Mouse (Mus musculus) kidney, adult 2 months (tissue): ENCODE measurements at regions not wholly inside any gene's neighbourhood (a gene's known extent, or its start where the extent isn't known, plus 50 kb on each side); places are given as distances from the start of the nearest gene placed in this dataset.
"Not testable (repeated sequence)": the region's sequence is repeated elsewhere in the genome, so short reads cannot be mapped to it uniquely, and the experiment has no call there.

Experiments
- DNase-seq: peaks from one replicate; pipeline ENCODE4 v3.0.0; 2021
- H3K27ac ChIP-seq: fragments of 200-500 bp; 2 replicates; pipeline ENCODE4 v1.5.1; 2012; ENCODE audit warnings: low read depth, low read length, control low read depth, inconsistent platforms; ENCODE audit not compliant: insufficient read depth
- H3K27me3 ChIP-seq: fragments of 200-500 bp; replicated peaks from 2 replicates; pipeline ENCODE4 v1.6.1; 2012; ENCODE audit warnings: mild to moderate bottlenecking, moderate library complexity, low read length, inconsistent platforms; ENCODE audit not compliant: control insufficient read depth, insufficient read depth
- H3K36me3 ChIP-seq: fragments of 200-500 bp; 2 replicates; pipeline ENCODE4 v1.6.1; 2012; ENCODE audit warnings: mild to moderate bottlenecking, moderate library complexity, low read length, inconsistent platforms; ENCODE audit not compliant: control insufficient read depth, insufficient read depth
- H3K4me1 ChIP-seq: fragments of 200-500 bp; 2 replicates; pipeline ENCODE4 v1.6.1; 2011; ENCODE audit warnings: low read length; ENCODE audit not compliant: control insufficient read depth, insufficient read depth
- H3K4me3 ChIP-seq: fragments of 200-500 bp; 2 replicates; pipeline ENCODE4 v1.5.1; 2011; ENCODE audit warnings: mild to moderate bottlenecking, low read depth, low read length, control low read depth; ENCODE audit not compliant: insufficient read depth
- CTCF ChIP-seq: fragments of 200-500 bp; conservative IDR thresholded peaks from 2 replicates; pipeline ENCODE4 v1.5.1; 2011; ENCODE audit warnings: low read depth, mild to moderate bottlenecking, control low read depth, low read length, moderate library complexity, mixed read lengths; ENCODE audit not compliant: insufficient read depth, insufficient read length
- POLR2A ChIP-seq: fragments of 200-500 bp; IDR thresholded peaks from one replicate; pipeline ENCODE4 v1.6.1; 2011; ENCODE audit warnings: low read depth, low read length, control low read depth
- WGBS: fragments of 180-500 bp; shearing (Covaris S2); methylation state at CpG from one replicate; pipeline ENCODE4 v1.1.7; 2018; 5-methylcytosine and 5-hydroxymethylcytosine counted together

DNA sequence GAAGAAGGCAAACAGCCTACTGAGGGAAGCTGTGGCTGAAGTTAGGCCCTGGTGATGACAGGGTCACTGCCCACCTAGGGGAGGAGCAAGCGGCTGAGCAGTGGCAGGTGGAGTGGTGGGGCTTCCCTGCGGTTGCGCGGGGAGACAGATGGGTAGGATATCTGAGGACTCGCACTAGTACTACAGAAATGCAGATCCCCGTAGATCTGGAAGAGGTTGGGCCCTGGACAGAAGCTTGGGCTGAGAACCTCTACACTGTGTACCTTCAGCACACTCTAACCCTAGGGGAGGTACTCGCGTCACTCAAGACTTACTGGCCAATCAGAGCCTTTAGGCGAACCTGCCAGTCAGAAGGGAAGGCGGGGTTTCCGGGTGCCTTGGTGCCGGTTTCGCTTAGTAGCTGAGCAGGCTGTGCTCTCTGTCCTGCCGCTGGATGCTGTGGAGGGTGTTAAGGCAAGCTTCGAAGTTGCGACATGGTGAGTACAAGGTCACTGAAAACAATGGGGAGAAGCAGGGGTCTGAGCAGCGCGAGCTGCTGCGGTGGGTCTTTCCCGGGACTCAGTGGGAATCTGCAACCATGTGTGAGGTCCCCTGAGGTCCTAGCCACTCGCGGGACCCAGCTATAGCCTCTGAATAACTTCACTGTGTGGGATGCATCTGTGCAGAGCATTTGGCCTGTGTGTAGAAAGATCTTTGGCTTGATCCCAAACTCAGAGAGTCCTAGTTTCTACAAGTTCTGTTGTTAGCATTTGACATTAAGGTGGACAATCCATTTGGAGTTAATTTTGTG, 56.7 kb upstream of the Gm15446 start:
- no peak for TF ChIP-seq CTCF
- TF ChIP-seq POLR2A, result no peak

DNA sequence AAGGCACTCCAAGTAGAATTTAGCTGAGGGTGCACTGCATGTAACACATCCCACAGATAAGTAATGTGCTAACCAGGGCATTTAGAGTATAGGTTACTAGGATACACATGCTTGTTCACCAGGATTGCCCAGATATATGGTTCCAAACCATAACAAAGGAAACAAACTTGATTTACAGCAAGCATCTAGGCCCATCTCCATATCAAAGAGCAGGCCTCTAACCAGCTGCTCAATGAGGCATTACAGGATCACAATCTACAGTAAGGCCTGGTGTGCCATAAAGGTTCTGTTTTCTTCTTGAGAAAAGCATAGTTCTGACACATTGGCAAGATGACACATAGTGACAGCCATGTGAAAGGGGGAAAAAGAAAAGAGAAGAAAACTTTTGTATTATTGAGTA, 56.0 kb upstream of the Gm15446 start:
- not testable (repeated sequence) for H3K4me3 ChIP-seq, H3K27ac ChIP-seq, H3K36me3 ChIP-seq, H3K4me1 ChIP-seq, H3K27me3 ChIP-seq
- peak; percentile 2 for DNase-seq

More for the DNA sequence above, 56.7 kb upstream of the Gm15446 start:
- DNase-seq, result peak; percentile 95
- 1% methylated on average over 22 of the region's 22 CpGs for WGBS
- Histone ChIP-seq H3K4me1 (peaks cover 4% of the 10 kb centered on the region; the same call in 1 of the 2 replicates), H3K27ac (peak overlapping the region; percentile 69), H3K36me3 (no peaks in the 10 kb centered on the region), H3K27me3 (no peaks in the 10 kb centered on the region), H3K4me3 (peak overlapping the region; percentile 81)
